Mouse (Mus musculus): Measurements from ENCODE around the gene Cfb. TPM values are rescaled to one million over a fixed set of nuclear protein-coding genes. Genes with fewer than 3 reads are reported as not detected.
A peak's percentile ranks its signal among the peaks of the same experiment; 100 is the strongest.
"Not testable (repeated sequence)": the region's sequence is repeated elsewhere in the genome, so short reads cannot be mapped to it uniquely, and the experiment has no call there.

Gene Cfb
- polyA plus RNA-seq, 1 experiment from 2014 or later, result 84.8 TPM

- WGBS, result under 1% methylated on average over 40 of the region's 40 CpGs
- H3K36me3 ChIP-seq (ENCODE audit: control insufficient read depth, insufficient read depth), result peaks cover 43% of the 10 kb centered on the region
These were observed 25.5 kb downstream of the Cfb start, which contains the start of the genes Stk19 and Dxo for GRCm38 (mm10) chr17:34836856-34837221. Stk19 (minus strand) TSS chr17:34836945. Dxo (plus strand) TSS chr17:34837019.

GRCm38 (mm10) chr17:34836155-34836855 lies 26.0 kb downstream of the Cfb start:
- TF ChIP-seq CTCF (IDR thresholded peaks at IDR 0.05; ENCODE audit: low read depth), result no peak
- Histone ChIP-seq H3K4me3 (ENCODE audit: low read depth, low read length) (peak overlapping the region; percentile 82), H3K27me3 (replicated peaks; ENCODE audit: control insufficient read depth, insufficient read depth, low read length) (no peaks in the 10 kb centered on the region), H3K27ac (ENCODE audit: low read depth, low read length) (0 out of 2 replicates have a peak overlapping the region, but pooled peaks have one; percentile 65), H3K4me2 (replicated peaks; ENCODE audit: low read depth) (peak overlapping the region; percentile 96), H3K9ac (ENCODE audit: low read depth, low read length) (peak overlapping the region; percentile 68), H3K9me3 (ENCODE audit: control insufficient read depth) (no peaks in the 10 kb centered on the region), H3K36me3 (ENCODE audit: control insufficient read depth, insufficient read depth) (peaks cover 39% of the 10 kb centered on the region), H3K4me1 (replicated peaks; ENCODE audit: control insufficient read depth, insufficient read depth, low read length) (peaks cover 9% of the 10 kb centered on the region)
- ATAC-seq, result peak; percentile 66
- 3% methylated on average over 48 of the region's 48 CpGs for WGBS

More at GRCm38 (mm10) chr17:34836856-34837221, 25.5 kb downstream of the Cfb start, which contains the start of the genes Stk19 and Dxo:
- TF ChIP-seq CTCF (IDR thresholded peaks at IDR 0.05; ENCODE audit: low read depth), result no peak
- H3K4me3 ChIP-seq (ENCODE audit: low read depth, low read length), result peak within 1 kb of the TSS; percentile 82
- peak within 1 kb of the TSS; percentile 68 for H3K9ac ChIP-seq (ENCODE audit: low read depth, low read length)
- peak within 1 kb of the TSS; percentile 65 for H3K27ac ChIP-seq (ENCODE audit: low read depth, low read length)
- peak; percentile 94 for ATAC-seq
- no peaks in the 10 kb centered on the region for H3K27me3 ChIP-seq (replicated peaks; ENCODE audit: control insufficient read depth, insufficient read depth, low read length)
- peaks cover 9% of the 10 kb centered on the region for H3K4me1 ChIP-seq (replicated peaks; ENCODE audit: control insufficient read depth, insufficient read depth, low read length)
- H3K9me3 ChIP-seq (ENCODE audit: control insufficient read depth), result no peaks in the 10 kb centered on the region
- peak within 1 kb of the TSS; percentile 96 for H3K4me2 ChIP-seq (replicated peaks; ENCODE audit: low read depth)

- H3K27ac ChIP-seq (ENCODE audit: low read depth, low read length); H3K4me2 ChIP-seq (replicated peaks; ENCODE audit: low read depth); H3K9me3 ChIP-seq (ENCODE audit: control insufficient read depth); H3K27me3 ChIP-seq (replicated peaks; ENCODE audit: control insufficient read depth, insufficient read depth, low read length); H3K9ac ChIP-seq (ENCODE audit: low read depth, low read length); H3K4me3 ChIP-seq (ENCODE audit: low read depth, low read length); H3K4me1 ChIP-seq (replicated peaks; ENCODE audit: control insufficient read depth, insufficient read depth, low read length); ATAC-seq: not testable (repeated sequence)
- peaks cover 59% of the 10 kb centered on the region for H3K36me3 ChIP-seq (ENCODE audit: control insufficient read depth, insufficient read depth)
- WGBS, result 100% methylated on average over 1 of the region's 1 CpGs
These were observed 31.5 kb downstream of the Cfb start for GRCm38 (mm10) chr17:34830776-34831175.

GRCm38 (mm10) chr17:34814818-34815370 lies 47.4 kb downstream of the Cfb start:
- Histone ChIP-seq H3K4me3 (ENCODE audit: low read depth, low read length) (no peak overlapping the region), H3K27me3 (replicated peaks; ENCODE audit: control insufficient read depth, insufficient read depth, low read length) (no peaks in the 10 kb centered on the region), H3K27ac (ENCODE audit: low read depth, low read length) (no peak overlapping the region), H3K4me2 (replicated peaks; ENCODE audit: low read depth) (no peak overlapping the region), H3K4me1 (replicated peaks; ENCODE audit: control insufficient read depth, insufficient read depth, low read length) (no peaks in the 10 kb centered on the region), H3K9me3 (ENCODE audit: control insufficient read depth) (no peaks in the 10 kb centered on the region), H3K9ac (ENCODE audit: low read depth, low read length) (no peak overlapping the region), H3K36me3 (ENCODE audit: control insufficient read depth, insufficient read depth) (no peaks in the 10 kb centered on the region)
- 82% methylated on average over 7 of the region's 7 CpGs for WGBS
- no peak for TF ChIP-seq CTCF (IDR thresholded peaks at IDR 0.05; ENCODE audit: low read depth)
- ATAC-seq, result no peak

- H3K4me3 ChIP-seq (ENCODE audit: low read depth, low read length); H3K9me3 ChIP-seq (ENCODE audit: control insufficient read depth); ATAC-seq; H3K27ac ChIP-seq (ENCODE audit: low read depth, low read length); H3K4me1 ChIP-seq (replicated peaks; ENCODE audit: control insufficient read depth, insufficient read depth, low read length); H3K36me3 ChIP-seq (ENCODE audit: control insufficient read depth, insufficient read depth); H3K4me2 ChIP-seq (replicated peaks; ENCODE audit: low read depth); H3K9ac ChIP-seq (ENCODE audit: low read depth, low read length); H3K27me3 ChIP-seq (replicated peaks; ENCODE audit: control insufficient read depth, insufficient read depth, low read length): not testable (repeated sequence)
- peak; percentile 78 for TF ChIP-seq CTCF (IDR thresholded peaks at IDR 0.05; ENCODE audit: low read depth)
- WGBS, result 63% methylated on average over 12 of the region's 12 CpGs
These were observed 48.6 kb downstream of the Cfb start for GRCm38 (mm10) chr17:34813747-34814146.

- Histone ChIP-seq H3K27me3 (replicated peaks; ENCODE audit: control insufficient read depth, insufficient read depth, low read length) (no peaks in the 10 kb centered on the region), H3K4me2 (replicated peaks; ENCODE audit: low read depth) (no peak overlapping the region), H3K9me3 (ENCODE audit: control insufficient read depth) (no peaks in the 10 kb centered on the region), H3K36me3 (ENCODE audit: control insufficient read depth, insufficient read depth) (no peaks in the 10 kb centered on the region), H3K4me1 (replicated peaks; ENCODE audit: control insufficient read depth, insufficient read depth, low read length) (no peaks in the 10 kb centered on the region), H3K27ac (ENCODE audit: low read depth, low read length) (no peak overlapping the region), H3K9ac (ENCODE audit: low read depth, low read length) (no peak overlapping the region), H3K4me3 (ENCODE audit: low read depth, low read length) (no peak overlapping the region)
- no peak for TF ChIP-seq CTCF (IDR thresholded peaks at IDR 0.05; ENCODE audit: low read depth)
- 53% methylated on average over 15 of the region's 15 CpGs for WGBS
- peak; percentile 61 for ATAC-seq
These were observed 51.0 kb downstream of the Cfb start for GRCm38 (mm10) chr17:34811275-34811674.

GRCm38 (mm10) chr17:34810811-34811210 lies 51.5 kb downstream of the Cfb start:
- ATAC-seq, result peak; percentile 19; the same call in 1 of the 2 replicates
- H3K27me3 ChIP-seq (replicated peaks; ENCODE audit: control insufficient read depth, insufficient read depth, low read length); H3K9ac ChIP-seq (ENCODE audit: low read depth, low read length); H3K36me3 ChIP-seq (ENCODE audit: control insufficient read depth, insufficient read depth); H3K27ac ChIP-seq (ENCODE audit: low read depth, low read length); H3K4me2 ChIP-seq (replicated peaks; ENCODE audit: low read depth); H3K9me3 ChIP-seq (ENCODE audit: control insufficient read depth); H3K4me3 ChIP-seq (ENCODE audit: low read depth, low read length); H3K4me1 ChIP-seq (replicated peaks; ENCODE audit: control insufficient read depth, insufficient read depth, low read length): not testable (repeated sequence)
- WGBS, result 73% methylated on average over 7 of the region's 8 CpGs

GRCm38 (mm10) chr17:34810411-34810810 lies 51.9 kb downstream of the Cfb start:
- H3K36me3 ChIP-seq (ENCODE audit: control insufficient read depth, insufficient read depth); ATAC-seq; H3K9me3 ChIP-seq (ENCODE audit: control insufficient read depth); H3K4me2 ChIP-seq (replicated peaks; ENCODE audit: low read depth); H3K4me1 ChIP-seq (replicated peaks; ENCODE audit: control insufficient read depth, insufficient read depth, low read length); H3K4me3 ChIP-seq (ENCODE audit: low read depth, low read length); H3K27me3 ChIP-seq (replicated peaks; ENCODE audit: control insufficient read depth, insufficient read depth, low read length); H3K27ac ChIP-seq (ENCODE audit: low read depth, low read length); H3K9ac ChIP-seq (ENCODE audit: low read depth, low read length): not testable (repeated sequence)
- WGBS, result 93% methylated on average over 5 of the region's 5 CpGs
